Mouse (Mus musculus): ENCODE data around the gene AC124108.1. TPM values are rescaled to one million over a fixed set of nuclear protein-coding genes. Genes with fewer than 3 reads are reported as not detected.

Gene AC124108.1
- polyA plus RNA-seq, 1 experiment, result not detected

DNA sequence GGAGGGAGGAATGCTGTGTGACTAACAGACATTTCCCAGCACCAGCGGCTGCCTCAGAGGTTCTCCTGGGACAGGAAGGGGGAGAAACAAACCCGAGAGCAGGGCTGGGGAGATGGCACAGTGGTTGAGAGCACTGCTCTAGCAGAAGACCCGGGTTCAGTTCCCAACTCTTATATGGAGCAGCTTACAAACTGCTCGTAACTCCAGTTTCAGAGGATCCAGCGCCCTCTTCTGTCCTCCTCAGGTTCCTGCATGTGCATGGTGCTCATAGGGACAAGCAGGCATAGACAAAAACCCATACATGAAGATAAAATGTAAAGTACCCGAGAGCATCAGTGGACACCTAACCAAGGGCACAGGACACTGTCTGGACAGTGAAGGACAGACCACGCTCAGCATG lies 19.7 kb downstream of the AC124108.1 start:
- Histone ChIP-seq H3K4me3 (replicated peaks; ENCODE audit: control insufficient read depth, low read depth, low read length) (no peak overlapping the region), H3K27ac (ENCODE audit: control insufficient read depth, insufficient read depth, low read depth, low read length, poor library complexity) (no peak overlapping the region), H3K4me1 (ENCODE audit: control insufficient read depth, insufficient read depth, low read length) (no peaks in the 10 kb centered on the region; the same call in 1 of the 2 replicates)
- TF ChIP-seq POLR2A (IDR thresholded peaks at IDR 0.05; ENCODE audit: borderline replicate concordance, control insufficient read depth, low read depth, low read length), result no peak
- TF ChIP-seq CTCF (IDR thresholded peaks at IDR 0.05; ENCODE audit: control insufficient read depth, insufficient read depth, low read length), result peak; percentile 32; the same call in 1 of the 2 replicates
- 25% methylated on average over 7 of the region's 7 CpGs for WGBS

DNA sequence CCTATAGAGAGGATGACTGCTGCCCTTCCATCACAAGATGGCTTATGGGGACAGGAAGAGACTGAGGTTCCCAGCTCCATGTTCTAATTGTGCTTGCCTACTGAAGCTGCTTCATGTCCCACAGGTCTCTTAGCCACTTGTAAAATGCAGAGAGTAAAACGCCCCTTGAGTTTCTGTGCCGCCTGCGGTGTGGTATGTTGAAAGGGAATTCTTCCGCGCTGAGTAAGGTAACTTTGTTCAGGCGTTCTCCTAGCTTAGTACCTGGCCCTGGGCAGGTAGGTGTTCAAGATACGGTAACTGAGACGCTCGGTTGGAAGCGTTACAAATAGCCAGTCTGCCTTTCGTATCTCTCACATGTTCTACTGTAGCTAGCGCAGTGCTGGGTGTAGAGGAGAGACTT lies 20.4 kb downstream of the AC124108.1 start:
- Histone ChIP-seq H3K27ac (ENCODE audit: control insufficient read depth, insufficient read depth, low read depth, low read length, poor library complexity) (no peak overlapping the region), H3K4me3 (replicated peaks; ENCODE audit: control insufficient read depth, low read depth, low read length) (no peak overlapping the region), H3K4me1 (ENCODE audit: control insufficient read depth, insufficient read depth, low read length) (no peaks in the 10 kb centered on the region)
- TF ChIP-seq POLR2A (IDR thresholded peaks at IDR 0.05; ENCODE audit: borderline replicate concordance, control insufficient read depth, low read depth, low read length) (no peak), CTCF (IDR thresholded peaks at IDR 0.05; ENCODE audit: control insufficient read depth, insufficient read depth, low read length) (no peak)
- WGBS, result 50% methylated on average over 12 of the region's 12 CpGs

DNA sequence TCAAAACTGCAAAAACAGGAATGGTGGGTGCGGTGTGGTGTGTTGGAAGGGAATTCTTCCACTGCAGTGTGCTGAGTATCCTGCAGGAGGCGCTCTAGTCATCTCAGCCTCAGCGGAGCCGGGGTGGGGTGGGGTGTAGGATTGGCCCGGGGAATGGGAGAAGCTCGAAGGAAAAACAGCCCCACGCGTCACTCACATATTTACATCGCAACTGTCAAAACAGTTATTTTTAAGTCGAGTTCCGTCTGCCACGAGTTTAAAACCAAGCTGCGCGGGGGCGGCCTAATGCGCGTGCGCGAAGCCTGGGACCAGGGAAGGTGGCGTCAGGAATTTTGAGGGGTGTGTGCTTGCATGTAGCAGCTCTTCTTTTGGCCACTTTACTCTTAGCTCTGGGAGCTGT lies 21.0 kb downstream of the AC124108.1 start:
- 7% methylated on average over 20 of the region's 20 CpGs for WGBS
- Histone ChIP-seq H3K27ac (ENCODE audit: control insufficient read depth, insufficient read depth, low read depth, low read length, poor library complexity) (no peak overlapping the region), H3K4me1 (ENCODE audit: control insufficient read depth, insufficient read depth, low read length) (no peaks in the 10 kb centered on the region), H3K4me3 (replicated peaks; ENCODE audit: control insufficient read depth, low read depth, low read length) (no peak overlapping the region)
- TF ChIP-seq POLR2A (IDR thresholded peaks at IDR 0.05; ENCODE audit: borderline replicate concordance, control insufficient read depth, low read depth, low read length), result no peak
- peak; percentile 52; the same call in 1 of the 2 replicates for TF ChIP-seq CTCF (IDR thresholded peaks at IDR 0.05; ENCODE audit: control insufficient read depth, insufficient read depth, low read length)

DNA sequence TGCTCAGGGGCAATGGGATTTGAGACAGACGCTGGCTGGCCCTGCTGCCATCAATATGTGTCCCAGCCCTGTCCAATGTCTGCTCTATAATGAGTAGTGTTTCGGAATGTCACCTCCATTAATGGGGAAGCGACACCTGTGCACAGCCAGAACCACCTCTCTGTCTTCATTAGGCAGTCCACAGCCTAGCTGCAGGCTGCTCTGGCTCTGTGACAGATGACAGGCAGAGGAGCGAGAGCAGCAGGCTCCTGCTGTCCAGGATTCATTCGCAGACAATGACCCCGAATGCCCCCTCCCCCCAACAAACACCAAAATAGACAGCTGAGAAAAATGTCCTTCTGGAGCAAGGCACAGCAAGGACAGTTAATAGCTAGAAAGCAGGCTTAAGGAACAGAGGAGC lies 21.8 kb downstream of the AC124108.1 start:
- no peak for TF ChIP-seq CTCF (IDR thresholded peaks at IDR 0.05; ENCODE audit: control insufficient read depth, insufficient read depth, low read length)
- WGBS, result 65% methylated on average over 6 of the region's 6 CpGs
- Histone ChIP-seq H3K4me1 (ENCODE audit: control insufficient read depth, insufficient read depth, low read length) (no peaks in the 10 kb centered on the region), H3K4me3 (replicated peaks; ENCODE audit: control insufficient read depth, low read depth, low read length) (no peak overlapping the region), H3K27ac (ENCODE audit: control insufficient read depth, insufficient read depth, low read depth, low read length, poor library complexity) (no peak overlapping the region)

DNA sequence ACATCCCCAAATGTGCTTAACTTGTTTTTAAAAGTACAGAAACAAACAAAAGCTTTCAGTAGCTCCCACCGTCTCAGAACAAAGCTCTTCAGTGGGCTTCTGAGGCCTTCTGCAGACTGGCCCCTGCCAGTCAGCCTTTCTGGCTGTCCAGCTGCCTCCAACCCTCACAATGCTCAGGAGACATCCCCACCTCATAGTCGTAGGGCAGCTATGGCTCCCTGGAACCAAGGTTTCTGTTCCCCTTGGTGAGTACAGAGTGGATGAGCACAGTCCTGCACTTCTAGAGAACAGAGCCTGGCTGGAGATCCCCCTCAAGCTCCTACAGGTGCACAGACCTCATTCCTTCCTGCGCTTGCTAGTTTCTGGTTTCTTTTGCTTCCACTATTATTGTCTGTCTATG lies 25.0 kb downstream of the AC124108.1 start:
- 66% methylated on average over 3 of the region's 3 CpGs for WGBS
- Histone ChIP-seq H3K27ac (ENCODE audit: control insufficient read depth, insufficient read depth, low read depth, low read length, poor library complexity) (no peak overlapping the region), H3K4me1 (ENCODE audit: control insufficient read depth, insufficient read depth, low read length) (no peaks in the 10 kb centered on the region), H3K4me3 (replicated peaks; ENCODE audit: control insufficient read depth, low read depth, low read length) (no peak overlapping the region)
- no peak for TF ChIP-seq POLR2A (IDR thresholded peaks at IDR 0.05; ENCODE audit: borderline replicate concordance, control insufficient read depth, low read depth, low read length)
- TF ChIP-seq CTCF (IDR thresholded peaks at IDR 0.05; ENCODE audit: control insufficient read depth, insufficient read depth, low read length), result no peak

DNA sequence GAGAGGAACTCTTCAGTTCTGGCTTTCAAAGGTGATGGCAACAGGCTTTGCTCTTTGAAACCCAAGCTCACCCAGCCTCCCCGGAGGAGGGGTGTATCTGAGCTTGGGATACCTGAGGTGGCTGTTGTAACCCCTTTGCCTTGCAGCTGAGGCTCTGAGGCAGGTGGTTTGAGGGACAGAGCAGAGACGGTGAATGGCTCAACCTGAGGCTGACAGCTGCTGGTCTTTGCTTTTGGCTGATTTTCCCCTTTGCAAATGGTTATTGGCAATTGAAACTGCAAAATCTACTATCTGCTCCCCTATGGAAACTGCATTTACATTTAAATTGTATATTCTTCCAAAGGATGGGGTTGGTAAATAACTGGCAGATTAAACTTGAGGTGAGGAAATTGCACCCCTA lies 30.4 kb downstream of the AC124108.1 start:
- no peak for TF ChIP-seq POLR2A (IDR thresholded peaks at IDR 0.05; ENCODE audit: borderline replicate concordance, control insufficient read depth, low read depth, low read length)
- TF ChIP-seq CTCF (IDR thresholded peaks at IDR 0.05; ENCODE audit: control insufficient read depth, insufficient read depth, low read length), result no peak
- WGBS, result 44% methylated on average over 2 of the region's 2 CpGs
- Histone ChIP-seq H3K4me1 (ENCODE audit: control insufficient read depth, insufficient read depth, low read length) (no peaks in the 10 kb centered on the region), H3K4me3 (replicated peaks; ENCODE audit: control insufficient read depth, low read depth, low read length) (no peak overlapping the region), H3K27ac (ENCODE audit: control insufficient read depth, insufficient read depth, low read depth, low read length, poor library complexity) (no peak overlapping the region)

DNA sequence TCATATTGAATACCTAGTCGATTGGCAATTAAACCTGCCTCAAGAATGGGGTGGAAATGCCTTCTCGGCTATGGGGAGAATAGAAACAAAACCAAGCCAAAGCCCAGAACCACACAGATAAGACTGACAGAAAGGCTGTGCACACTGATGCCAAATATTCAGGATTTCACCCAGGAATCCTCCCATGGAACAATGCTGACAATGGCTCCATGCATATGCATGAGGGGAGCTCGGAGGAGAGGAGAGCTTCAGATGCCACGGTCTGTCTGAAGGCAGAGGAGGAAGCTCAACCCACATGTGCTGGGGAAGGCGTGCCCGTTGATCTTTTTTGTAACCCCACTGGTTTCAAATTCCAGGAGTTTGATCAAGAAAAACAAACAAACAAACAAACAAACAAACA lies 30.9 kb downstream of the AC124108.1 start:
- 41% methylated on average over 6 of the region's 6 CpGs for WGBS
- no peak overlapping the region for H3K4me3 ChIP-seq (replicated peaks; ENCODE audit: control insufficient read depth, low read depth, low read length)
- no peak overlapping the region for H3K27ac ChIP-seq (ENCODE audit: control insufficient read depth, insufficient read depth, low read depth, low read length, poor library complexity)
- TF ChIP-seq CTCF (IDR thresholded peaks at IDR 0.05; ENCODE audit: control insufficient read depth, insufficient read depth, low read length), result no peak
- no peak for TF ChIP-seq POLR2A (IDR thresholded peaks at IDR 0.05; ENCODE audit: borderline replicate concordance, control insufficient read depth, low read depth, low read length)
- H3K4me1 ChIP-seq (ENCODE audit: control insufficient read depth, insufficient read depth, low read length), result no peaks in the 10 kb centered on the region

DNA sequence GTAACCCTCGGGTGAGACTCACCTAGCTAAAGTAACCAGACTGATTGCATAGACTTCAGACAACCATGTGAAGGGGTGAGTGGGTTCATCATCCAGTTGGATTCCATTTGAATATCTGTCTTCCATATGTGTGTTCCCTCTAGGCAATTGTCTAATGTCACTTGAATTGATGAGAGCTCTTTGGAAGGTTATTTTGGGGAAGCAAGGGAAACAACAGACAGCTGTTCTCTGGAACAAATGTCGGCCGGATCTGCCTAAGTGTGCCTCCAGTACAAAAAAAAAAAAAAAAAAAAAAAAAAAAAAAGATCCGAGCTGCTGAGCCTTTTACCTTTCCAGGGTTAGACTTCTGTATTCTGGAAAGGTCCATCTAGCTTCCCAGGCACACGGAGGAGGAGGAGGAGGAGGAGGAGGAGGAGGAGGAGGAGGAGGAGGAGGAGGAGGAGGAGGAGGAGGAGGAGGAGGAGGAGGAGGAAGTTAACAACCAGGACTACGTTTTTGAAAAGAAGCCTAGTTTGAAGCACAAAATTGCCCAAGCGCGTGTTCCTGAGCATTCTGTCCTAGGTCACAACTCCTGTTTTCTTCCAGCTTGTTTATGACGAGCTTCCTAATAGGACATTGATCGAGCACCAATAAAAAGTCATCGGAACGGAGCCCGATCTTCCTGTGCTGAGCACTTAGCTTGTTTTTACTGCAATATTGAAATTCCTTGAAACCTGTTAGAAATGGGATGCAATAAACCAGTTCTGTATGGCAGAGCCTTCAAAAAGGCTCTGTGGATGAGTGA lies 35.2 kb downstream of the AC124108.1 start:
- no peak overlapping the region for H3K27ac ChIP-seq (ENCODE audit: control insufficient read depth, insufficient read depth, low read depth, low read length, poor library complexity)
- no peaks in the 10 kb centered on the region; the same call in 1 of the 2 replicates for H3K4me1 ChIP-seq (ENCODE audit: control insufficient read depth, insufficient read depth, low read length)
- 77% methylated on average over 12 of the region's 13 CpGs for WGBS
- TF ChIP-seq POLR2A (IDR thresholded peaks at IDR 0.05; ENCODE audit: borderline replicate concordance, control insufficient read depth, low read depth, low read length), result no peak
- no peak for TF ChIP-seq CTCF (IDR thresholded peaks at IDR 0.05; ENCODE audit: control insufficient read depth, insufficient read depth, low read length)
- H3K4me3 ChIP-seq (replicated peaks; ENCODE audit: control insufficient read depth, low read depth, low read length), result no peak overlapping the region
